Mouse (Mus musculus) MEL (cell line): ENCODE measurements around the gene Ell2. TPM values are rescaled to one million over a fixed set of nuclear protein-coding genes. Genes with fewer than 3 reads are reported as not detected.

Experiments used
- DNase-seq: peaks from one replicate; pipeline ENCODE4 v3.0.0; 2011; ENCODE audit warnings: low read depth, low spot score
- H3K27ac ChIP-seq: 2 replicates; pipeline ENCODE4 v1.5.1; 2012; ENCODE audit warnings: low read depth, mild to moderate bottlenecking, control low read depth, low read length, moderate library complexity; ENCODE audit not compliant: control insufficient read depth
- H3K27me3 ChIP-seq, 2 experiments: fragments of 150-350 bp in 1 of 2; sonication (generic) in 1 of 2; 2 replicates each; pipeline ENCODE4 v1.6.1; 2012; ENCODE audit warnings: low read length in 2 of 2, mild to moderate bottlenecking in 2 of 2, improper control_type of control experiment in 1 of 2, moderate library complexity in 1 of 2; ENCODE audit not compliant: insufficient read depth in 2 of 2, control insufficient read depth in 1 of 2
- H3K36me3 ChIP-seq, 2 experiments: 2 replicates each; pipeline ENCODE4 v1.6.1; 2012 to 2014; ENCODE audit warnings: low read length in 2 of 2, improper control_type of control experiment in 1 of 2, inconsistent platforms in 1 of 2, mild to moderate bottlenecking in 1 of 2; ENCODE audit not compliant: insufficient read depth in 2 of 2, control insufficient read depth in 1 of 2
- H3K4me1 ChIP-seq, 2 experiments: fragments of 150-350 bp in 1 of 2; sonication (generic) in 1 of 2; 2 replicates each; pipeline ENCODE4 v1.6.1; 2012; ENCODE audit warnings: low read length in 2 of 2, improper control_type of control experiment in 1 of 2, mild to moderate bottlenecking in 1 of 2; ENCODE audit not compliant: insufficient read depth in 2 of 2, control insufficient read depth in 1 of 2
- H3K4me3 ChIP-seq, 2 experiments: fragments of 150-350 bp in 1 of 2; sonication (generic) in 1 of 2; 2 replicates each; pipeline ENCODE4 v1.5.1; 2012; ENCODE audit warnings: low read depth in 2 of 2, low read length in 2 of 2, mild to moderate bottlenecking in 2 of 2, moderate library complexity in 2 of 2, control low read depth in 1 of 2, improper control_type of control experiment in 1 of 2; ENCODE audit not compliant: control insufficient read depth in 1 of 2, insufficient read depth in 1 of 2
- H3K79me2 ChIP-seq: 2 replicates; pipeline ENCODE4 v1.6.1; 2012; ENCODE audit warnings: mild to moderate bottlenecking, low read length, moderate library complexity; ENCODE audit not compliant: control insufficient read depth, poor library complexity, insufficient read depth
- H3K9ac ChIP-seq: 2 replicates; pipeline ENCODE4 v1.6.1; 2012; ENCODE audit warnings: low read depth, mild to moderate bottlenecking, control low read depth, low read length, moderate library complexity; ENCODE audit not compliant: control insufficient read depth, poor library complexity, severe bottlenecking
- H3K9me3 ChIP-seq: fragments of 150-350 bp; sonication (generic); replicated peaks from 2 replicates; pipeline ENCODE4 v1.6.1; 2012; ENCODE audit warnings: mild to moderate bottlenecking, low read length, improper control_type of control experiment, moderate library complexity; ENCODE audit not compliant: insufficient read depth
- BHLHE40 ChIP-seq: IDR thresholded peaks from 2 replicates; pipeline ENCODE4 v1.6.1; 2012; ENCODE audit warnings: low read depth, mild to moderate bottlenecking, inconsistent platforms, low read length, improper control_type of control experiment, borderline replicate concordance
- CHD2 ChIP-seq: IDR thresholded peaks from 2 replicates; pipeline ENCODE4 v1.6.1; 2011; ENCODE audit warnings: low read length, improper control_type of control experiment
- ELF1 ChIP-seq: IDR thresholded peaks from 2 replicates; pipeline ENCODE4 v1.6.1; 2014; ENCODE audit warnings: low read depth, mild to moderate bottlenecking, inconsistent platforms, low read length, improper control_type of control experiment, moderate library complexity
- EP300 ChIP-seq, 2 experiments: IDR thresholded peaks; 2 replicates each; pipeline ENCODE4 v1.6.1; 2011; ENCODE audit warnings: improper control_type of control experiment in 2 of 2, low read length in 2 of 2, low read depth in 1 of 2, mild to moderate bottlenecking in 1 of 2
- ETS1 ChIP-seq: IDR thresholded peaks from 2 replicates; pipeline ENCODE4 v1.6.1; 2012; ENCODE audit warnings: low read depth, mild to moderate bottlenecking, inconsistent platforms, low read length, improper control_type of control experiment, moderate library complexity
- GATA1 ChIP-seq: IDR thresholded peaks from 2 replicates; pipeline ENCODE4 v1.6.1; 2011; ENCODE audit warnings: low read depth, low read length, improper control_type of control experiment
- HCFC1 ChIP-seq: IDR thresholded peaks from 2 replicates; pipeline ENCODE4 v1.6.1; 2012; ENCODE audit warnings: low read depth, mild to moderate bottlenecking, inconsistent platforms, low read length, improper control_type of control experiment, moderate library complexity
- MAZ ChIP-seq: IDR thresholded peaks from 2 replicates; pipeline ENCODE4 v1.6.1; 2012; ENCODE audit warnings: low read depth, mild to moderate bottlenecking, inconsistent platforms, low read length, improper control_type of control experiment
- MXI1 ChIP-seq: IDR thresholded peaks from 2 replicates; pipeline ENCODE4 v1.6.1; 2011; ENCODE audit warnings: mild to moderate bottlenecking, low read depth, low read length, improper control_type of control experiment
- NRF1 ChIP-seq: IDR thresholded peaks from 2 replicates; pipeline ENCODE4 v1.6.1; 2014; ENCODE audit warnings: low read depth, mild to moderate bottlenecking, inconsistent platforms, low read length, improper control_type of control experiment, moderate library complexity; ENCODE audit not compliant: poor library complexity, insufficient read depth, severe bottlenecking
- POLR2A ChIP-seq, 2 experiments: IDR thresholded peaks; 2 replicates each; pipeline ENCODE4 v1.6.1; 2011 to 2012; ENCODE audit warnings: low read length in 2 of 2, mild to moderate bottlenecking in 2 of 2, control low read depth in 1 of 2, improper control_type of control experiment in 1 of 2, low read depth in 1 of 2, moderate library complexity in 1 of 2; ENCODE audit not compliant: control insufficient read depth in 1 of 2, insufficient read depth in 1 of 2, poor library complexity in 1 of 2
- RCOR1 ChIP-seq: IDR thresholded peaks from 2 replicates; pipeline ENCODE4 v1.6.1; 2012; ENCODE audit warnings: low read depth, mild to moderate bottlenecking, inconsistent platforms, low read length, improper control_type of control experiment
- SIN3A ChIP-seq: IDR thresholded peaks from 2 replicates; pipeline ENCODE4 v1.6.1; 2012; ENCODE audit warnings: low read length, improper control_type of control experiment, inconsistent platforms
- TBP ChIP-seq: IDR thresholded peaks from 2 replicates; pipeline ENCODE4 v1.8.0; 2011; ENCODE audit warnings: low read depth, low read length, improper control_type of control experiment
- TCF12 ChIP-seq: IDR thresholded peaks from 2 replicates; pipeline ENCODE4 v1.6.1; 2014; ENCODE audit warnings: low read depth, mild to moderate bottlenecking, inconsistent platforms, low read length, improper control_type of control experiment, moderate library complexity
- ZNF384 ChIP-seq: IDR thresholded peaks from 2 replicates; pipeline ENCODE4 v1.6.1; 2012; ENCODE audit warnings: low read depth, mild to moderate bottlenecking, inconsistent platforms, low read length, improper control_type of control experiment
- polyA plus RNA-seq, 2 experiments: library from polyadenylated mRNA; stranded (reverse) in 1 of 2; unstranded in 1 of 2; fragments of >175 nt in 1 of 2; fragments of >200 nt in 1 of 2; gene quantifications; 2 replicates each; pipeline versions ENCODE4 v1.2.1 to v1.2.4; 2012; ENCODE audit warnings: low replicate concordance in 2 of 2, low read depth in 1 of 2; ENCODE audit not compliant: insufficient read length in 2 of 2, insufficient read depth in 1 of 2, missing spikeins in 1 of 2
- total RNA-seq: library from RNA; depleted of rRNA; stranded (reverse); fragments of 300-350 nt; gene quantifications from 2 replicates; pipeline ENCODE4 v1.2.3, GENCODE M21; 2012

Gene Ell2
- total and polyA plus RNA-seq, 3 experiments = 25.0 to 77.1 (median 52.5) TPM

- H3K4me1 ChIP-seq = peaks cover 29 to 32% of the 10 kb centered on the region in 2 experiments
- H3K9ac ChIP-seq = no peak overlapping the region
These were observed 7.8 kb downstream of the Ell2 start for GRCm38 (mm10) chr13:75714407-75714806.

GRCm38 (mm10) chr13:75717638-75718302 lies 11.2 kb downstream of the Ell2 start:
- Histone ChIP-seq H3K27ac (no peak overlapping the region), H3K4me3 (no peak overlapping the region), H3K9ac (no peak overlapping the region), H3K4me1 (peaks cover 20 to 26% of the 10 kb centered on the region in 2 experiments), H3K79me2 (peaks cover 38% of the 10 kb centered on the region), H3K27me3 (no peaks in the 10 kb centered on the region)
- DNase-seq = peak; percentile 59
- TF ChIP-seq HCFC1 (no peak), GATA1 (peak; percentile 43; the same call in 1 of the 2 replicates), MXI1 (no peak), ETS1 (0 out of 2 replicates have a peak, but pooled peaks have one; percentile 50), NRF1 (no peak), POLR2A (IDR thresholded peaks at IDR 0.05; ENCODE audit: control insufficient read depth in 1 of 2, insufficient read depth in 1 of 2, low read depth in 1 of 2, low read length in 2 of 2, poor library complexity in 1 of 2) (no peak), ELF1 (no peak), EP300 (IDR thresholded peaks at IDR 0.05; ENCODE audit: low read depth in 1 of 2, low read length in 2 of 2) (peak; percentile 10 to 56; a peak in 3 of 4 replicates), CHD2 (peak; percentile 16; the same call in 1 of the 2 replicates), SIN3A (0 out of 2 replicates have a peak, but pooled peaks have one; percentile 34), RCOR1 (0 out of 2 replicates have a peak, but pooled peaks have one; percentile 9), TCF12 (peak; percentile 45; the same call in 1 of the 2 replicates), BHLHE40 (no peak)
- TF ChIP-seq, all 39 proteins: peak for 7
- Histone ChIP-seq H3K9me3 (no peaks in the 10 kb centered on the region), H3K36me3 (peaks cover 0 to 69% of the 10 kb centered on the region in 2 experiments)

More at GRCm38 (mm10) chr13:75714407-75714806, 7.8 kb downstream of the Ell2 start:
- no peaks in the 10 kb centered on the region for H3K27me3 ChIP-seq
- H3K79me2 ChIP-seq = peaks cover 41% of the 10 kb centered on the region
- no peak overlapping the region for H3K4me3 ChIP-seq
- no peak for DNase-seq
- no peak overlapping the region for H3K27ac ChIP-seq
- H3K9me3 ChIP-seq = no peaks in the 10 kb centered on the region
- peaks cover 0 to 74% of the 10 kb centered on the region in 2 experiments; a peak in 3 of 4 replicates for H3K36me3 ChIP-seq
- no peak for TF ChIP-seq MAZ
- no peak for TF ChIP-seq NRF1
- no peak for TF ChIP-seq TBP
- no peak for TF ChIP-seq EP300 (IDR thresholded peaks at IDR 0.05; ENCODE audit: low read depth in 1 of 2, low read length in 2 of 2)
- TF ChIP-seq ZNF384 = no peak
